Mouse (Mus musculus) forebrain, embryonic 15.5 days (tissue): ENCODE measurements around the gene Shank3. TPM values are rescaled to one million over a fixed set of nuclear protein-coding genes. Genes with fewer than 3 reads are reported as not detected.

ENCODE experiments used
- ATAC-seq: fragments of 200-750 bp; cut with Nextera tagmentation; replicated peaks from 2 replicates; pipeline ENCODE4 v1.8.0; 2017; ENCODE audit warnings: mild to moderate bottlenecking, moderate TSS enrichment, moderate library complexity
- H3K27ac ChIP-seq: fragments of 300-500 bp; sonication (generic); replicated peaks from 2 replicates; pipeline ENCODE4 v1.5.1; 2015; ENCODE audit warnings: mild to moderate bottlenecking, inconsistent platforms
- H3K27me3 ChIP-seq: fragments of 300-500 bp; sonication (generic); 2 replicates; pipeline ENCODE4 v1.6.1; 2015; ENCODE audit warnings: inconsistent platforms
- H3K36me3 ChIP-seq: fragments of 300-500 bp; sonication (generic); 2 replicates; pipeline ENCODE4 v1.6.1; 2015; ENCODE audit warnings: mild to moderate bottlenecking, inconsistent platforms
- H3K4me1 ChIP-seq: fragments of 300-500 bp; sonication (generic); 2 replicates; pipeline ENCODE4 v1.6.1; 2015; ENCODE audit warnings: inconsistent platforms
- H3K4me2 ChIP-seq: fragments of 300-500 bp; sonication (generic); replicated peaks from 2 replicates; pipeline ENCODE4 v1.6.1; 2015; ENCODE audit warnings: mild to moderate bottlenecking, inconsistent platforms
- H3K4me3 ChIP-seq: fragments of 300-500 bp; sonication (generic); 2 replicates; pipeline ENCODE4 v1.5.1; 2015; ENCODE audit warnings: mild to moderate bottlenecking, inconsistent platforms
- H3K9ac ChIP-seq: fragments of 300-500 bp; sonication (generic); replicated peaks from 2 replicates; pipeline ENCODE4 v1.6.1; 2015; ENCODE audit warnings: mild to moderate bottlenecking, inconsistent platforms
- H3K9me3 ChIP-seq: fragments of 300-500 bp; sonication (generic); 2 replicates; pipeline ENCODE4 v1.6.1; 2016; ENCODE audit warnings: inconsistent platforms
- whole genome bisulfite sequencing: fragments of 180-500 bp; shearing (Covaris S2); methylation state at CpG from one replicate; pipeline ENCODE4 v1.1.7; 2015; ENCODE audit warnings: mixed read lengths; 5-methylcytosine and 5-hydroxymethylcytosine counted together
- polyA plus RNA-seq: library from polyadenylated mRNA; unstranded; fragments of >200 nt; fragmentation: Nextera tagmentation; extraction: Ambion mirVana; gene quantifications from 2 replicates; pipeline ENCODE4 v1.2.1, GENCODE M21; 2015

Shank3 gene
- polyA plus RNA-seq, 1 experiment from 2014 or later: 10.7 TPM

- peak overlapping the region; percentile 47 for H3K4me2 ChIP-seq
- no peaks in the 10 kb centered on the region for H3K27me3 ChIP-seq
- H3K4me3 ChIP-seq: peak overlapping the region; percentile 36
- H3K9me3 ChIP-seq: no peaks in the 10 kb centered on the region
- peaks cover 3% of the 10 kb centered on the region; the same call in 1 of the 2 replicates for H3K36me3 ChIP-seq
- peak overlapping the region; percentile 56 for H3K27ac ChIP-seq
- 22% methylated on average over 11 of the region's 11 CpGs for WGBS
- ATAC-seq: peak; percentile 73
- H3K9ac ChIP-seq: no peak overlapping the region
- peaks cover 23% of the 10 kb centered on the region for H3K4me1 ChIP-seq
These were observed 49.4 kb downstream of the Shank3 start for GRCm38 (mm10) chr15:89548837-89549236.

GRCm38 (mm10) chr15:89550506-89550905, 51.1 kb downstream of the Shank3 start:
- H3K4me2 ChIP-seq: no peak overlapping the region
- H3K27ac ChIP-seq: no peak overlapping the region
- 91% methylated on average over 8 of the region's 8 CpGs for WGBS
- peaks cover 23% of the 10 kb centered on the region for H3K4me1 ChIP-seq
- no peaks in the 10 kb centered on the region for H3K9me3 ChIP-seq
- no peak overlapping the region for H3K9ac ChIP-seq
- no peaks in the 10 kb centered on the region for H3K27me3 ChIP-seq
- H3K36me3 ChIP-seq: peaks cover 3% of the 10 kb centered on the region; the same call in 1 of the 2 replicates
- no peak overlapping the region for H3K4me3 ChIP-seq
- ATAC-seq: no peak

GRCm38 (mm10) chr15:89551733-89552132, 52.3 kb downstream of the Shank3 start:
- no peak overlapping the region for H3K4me2 ChIP-seq
- no peak for ATAC-seq
- H3K4me1 ChIP-seq: peaks cover 25% of the 10 kb centered on the region
- no peak overlapping the region for H3K9ac ChIP-seq
- H3K27ac ChIP-seq: no peak overlapping the region
- no peaks in the 10 kb centered on the region for H3K9me3 ChIP-seq
- H3K4me3 ChIP-seq: no peak overlapping the region
- peaks cover 2% of the 10 kb centered on the region for H3K27me3 ChIP-seq
- H3K36me3 ChIP-seq: peaks cover 3% of the 10 kb centered on the region; the same call in 1 of the 2 replicates
- 77% methylated on average over 1 of the region's 1 CpGs for WGBS

GRCm38 (mm10) chr15:89555591-89555990, 56.2 kb downstream of the Shank3 start:
- H3K4me1 ChIP-seq: peaks cover 18% of the 10 kb centered on the region
- H3K4me3 ChIP-seq: no peak overlapping the region
- H3K4me2 ChIP-seq: no peak overlapping the region
- no peaks in the 10 kb centered on the region for H3K36me3 ChIP-seq
- H3K27me3 ChIP-seq: peaks cover 27% of the 10 kb centered on the region
- H3K9me3 ChIP-seq: no peaks in the 10 kb centered on the region
- no peak overlapping the region for H3K27ac ChIP-seq
- 95% methylated on average over 6 of the region's 6 CpGs for WGBS
- H3K9ac ChIP-seq: no peak overlapping the region
- no peak for ATAC-seq

GRCm38 (mm10) chr15:89556401-89557178, 57.2 kb downstream of the Shank3 start:
- no peaks in the 10 kb centered on the region for H3K36me3 ChIP-seq
- H3K4me2 ChIP-seq: peak overlapping the region; percentile 35
- no peak overlapping the region for H3K27ac ChIP-seq
- H3K9me3 ChIP-seq: no peaks in the 10 kb centered on the region
- 20% methylated on average over 23 of the region's 23 CpGs for WGBS
- peak overlapping the region; percentile 16; the same call in 1 of the 2 replicates for H3K4me3 ChIP-seq
- peaks cover 18% of the 10 kb centered on the region for H3K4me1 ChIP-seq
- no peak overlapping the region for H3K9ac ChIP-seq
- H3K27me3 ChIP-seq: peaks cover 27% of the 10 kb centered on the region
- peak; percentile 63 for ATAC-seq

GRCm38 (mm10) chr15:89557179-89557995, 58.0 kb downstream of the Shank3 start:
- Histone ChIP-seq H3K36me3 (no peaks in the 10 kb centered on the region), H3K27me3 (peaks cover 27% of the 10 kb centered on the region), H3K4me1 (peaks cover 18% of the 10 kb centered on the region), H3K27ac (no peak overlapping the region), H3K4me2 (peak overlapping the region; percentile 35), H3K9me3 (no peaks in the 10 kb centered on the region), H3K4me3 (peak overlapping the region; percentile 16; the same call in 1 of the 2 replicates), H3K9ac (no peak overlapping the region)
- 0 out of 2 replicates have a peak, but pooled peaks have one; percentile 5 for ATAC-seq
- WGBS: 9% methylated on average over 40 of the region's 40 CpGs

GRCm38 (mm10) chr15:89557996-89558390, 58.6 kb downstream of the Shank3 start:
- Histone ChIP-seq H3K4me2 (peak overlapping the region; percentile 24), H3K9me3 (no peaks in the 10 kb centered on the region), H3K4me1 (peaks cover 18% of the 10 kb centered on the region), H3K27me3 (peaks cover 27% of the 10 kb centered on the region), H3K36me3 (no peaks in the 10 kb centered on the region), H3K4me3 (peak overlapping the region; percentile 4; the same call in 1 of the 2 replicates), H3K9ac (no peak overlapping the region), H3K27ac (no peak overlapping the region)
- ATAC-seq: no peak
- WGBS: 6% methylated on average over 33 of the region's 34 CpGs

GRCm38 (mm10) chr15:89559202-89559731, 59.8 kb downstream of the Shank3 start:
- H3K9me3 ChIP-seq: no peaks in the 10 kb centered on the region
- H3K4me1 ChIP-seq: peaks cover 18% of the 10 kb centered on the region
- no peaks in the 10 kb centered on the region for H3K36me3 ChIP-seq
- H3K9ac ChIP-seq: no peak overlapping the region
- 37% methylated on average over 10 of the region's 10 CpGs for WGBS
- H3K27me3 ChIP-seq: peaks cover 27% of the 10 kb centered on the region
- no peak overlapping the region for H3K27ac ChIP-seq
- ATAC-seq: no peak
- no peak overlapping the region for H3K4me2 ChIP-seq
- H3K4me3 ChIP-seq: no peak overlapping the region

GRCm38 (mm10) chr15:89568114-89568513, 68.7 kb downstream of the Shank3 start, which contains the start of gene Acr:
Acr (plus strand) TSS chr15:89568326.
- no peak for ATAC-seq
- 90% methylated on average over 6 of the region's 6 CpGs for WGBS
- Histone ChIP-seq H3K27me3 (no peaks in the 10 kb centered on the region), H3K9me3 (no peaks in the 10 kb centered on the region), H3K9ac (no peak within 1 kb of the TSS), H3K4me2 (no peak within 1 kb of the TSS), H3K4me3 (no peak within 1 kb of the TSS), H3K36me3 (no peaks in the 10 kb centered on the region), H3K27ac (no peak within 1 kb of the TSS), H3K4me1 (no peaks in the 10 kb centered on the region)

- Histone ChIP-seq H3K4me2 (no peak overlapping the region), H3K27ac (no peak overlapping the region), H3K9me3 (no peaks in the 10 kb centered on the region), H3K9ac (no peak overlapping the region), H3K4me3 (no peak overlapping the region), H3K27me3 (no peaks in the 10 kb centered on the region), H3K4me1 (no peaks in the 10 kb centered on the region), H3K36me3 (no peaks in the 10 kb centered on the region)
- ATAC-seq: no peak
- 82% methylated on average over 8 of the region's 8 CpGs for WGBS
These were observed 72.7 kb downstream of the Shank3 start for GRCm38 (mm10) chr15:89572147-89572546.

GRCm38 (mm10) chr15:89582494-89582893, 83.1 kb downstream of the Shank3 start:
- ATAC-seq: no peak
- H3K4me3 ChIP-seq: no peak overlapping the region
- 93% methylated on average over 7 of the region's 7 CpGs for WGBS
- H3K27me3 ChIP-seq: no peaks in the 10 kb centered on the region
- H3K36me3 ChIP-seq: peaks cover 18% of the 10 kb centered on the region
- H3K9me3 ChIP-seq: no peaks in the 10 kb centered on the region
- no peak overlapping the region for H3K27ac ChIP-seq
- H3K9ac ChIP-seq: no peak overlapping the region
- H3K4me2 ChIP-seq: no peak overlapping the region
- H3K4me1 ChIP-seq: no peaks in the 10 kb centered on the region

- H3K4me2 ChIP-seq: no peak overlapping the region
- no peaks in the 10 kb centered on the region for H3K27me3 ChIP-seq
- no peaks in the 10 kb centered on the region for H3K4me1 ChIP-seq
- peaks cover 21% of the 10 kb centered on the region for H3K36me3 ChIP-seq
- ATAC-seq: no peak
- H3K9me3 ChIP-seq: no peaks in the 10 kb centered on the region
- 81% methylated on average over 5 of the region's 5 CpGs for WGBS
- H3K9ac ChIP-seq: no peak overlapping the region
- no peak overlapping the region for H3K27ac ChIP-seq
- no peak overlapping the region for H3K4me3 ChIP-seq
These were observed 85.7 kb downstream of the Shank3 start for GRCm38 (mm10) chr15:89585101-89585500.
